Mouse (Mus musculus) lung, embryonic 15.5 days (tissue): ENCODE data around the gene Fzd1. TPM values are rescaled to one million over a fixed set of nuclear protein-coding genes. Genes with fewer than 3 reads are reported as not detected.

ENCODE experiments used
- ATAC-seq: fragments of 200-750 bp; cut with Nextera tagmentation; 2 replicates; pipeline ENCODE4 v1.8.0; 2017; ENCODE audit warnings: moderate number of reproducible peaks, borderline replicate concordance; ENCODE audit not compliant: low FRiP score, low TSS enrichment; ENCODE audit errors: extremely low read depth
- H3K27ac ChIP-seq: fragments of 300-500 bp; sonication (generic); 2 replicates; pipeline ENCODE4 v1.5.1; 2015; ENCODE audit warnings: moderate library complexity, mild to moderate bottlenecking, inconsistent platforms
- H3K27me3 ChIP-seq: fragments of 300-500 bp; sonication (generic); 2 replicates; pipeline ENCODE4 v1.6.1; 2015; ENCODE audit warnings: inconsistent platforms
- H3K36me3 ChIP-seq: fragments of 300-500 bp; sonication (generic); 2 replicates; pipeline ENCODE4 v1.6.1; 2015; ENCODE audit warnings: inconsistent platforms
- H3K4me1 ChIP-seq: fragments of 300-500 bp; sonication (generic); 2 replicates; pipeline ENCODE4 v1.6.1; 2015; ENCODE audit warnings: inconsistent platforms
- H3K4me2 ChIP-seq: fragments of 300-500 bp; sonication (generic); 2 replicates; pipeline ENCODE4 v1.6.1; 2015; ENCODE audit warnings: inconsistent platforms, mild to moderate bottlenecking, moderate library complexity
- H3K4me3 ChIP-seq: fragments of 300-500 bp; sonication (generic); 2 replicates; pipeline ENCODE4 v1.5.1; 2015; ENCODE audit warnings: mild to moderate bottlenecking, inconsistent platforms
- H3K9ac ChIP-seq: fragments of 300-500 bp; sonication (generic); 2 replicates; pipeline ENCODE4 v1.6.1; 2015; ENCODE audit warnings: inconsistent platforms
- H3K9me3 ChIP-seq: fragments of 300-500 bp; sonication (generic); 2 replicates; pipeline ENCODE4 v1.6.1; 2016; ENCODE audit warnings: inconsistent platforms
- WGBS: fragments of 180-500 bp; shearing (Covaris S2); methylation state at CpG from one replicate; pipeline ENCODE4 v1.1.7; 2015; 5-methylcytosine and 5-hydroxymethylcytosine counted together
- microRNA-seq: library from miRNA; unstranded; fragments of <30 nt; microRNA quantifications from one replicate; pipeline ENCODE4, GENCODE M21; 2016
- polyA plus RNA-seq: library from polyadenylated mRNA; unstranded; fragments of >200 nt; fragmentation: Nextera tagmentation; extraction: Ambion mirVana; gene quantifications from 2 replicates; pipeline ENCODE4 v1.2.1, GENCODE M21; 2015

Fzd1 gene
- polyA plus RNA-seq, 1 experiment from 2014 or later = 37.6 TPM

GRCm38 (mm10) chr5:4737013-4737412 is 20.8 kb downstream of the Fzd1 start:
- no peaks in the 10 kb centered on the region for H3K27me3 ChIP-seq
- no peaks in the 10 kb centered on the region for H3K36me3 ChIP-seq
- 0 out of 2 replicates have a peak, but pooled peaks cover 2% of the 10 kb centered on the region for H3K4me1 ChIP-seq
- no peak for ATAC-seq
- H3K4me2 ChIP-seq = no peak overlapping the region
- no peak overlapping the region for H3K4me3 ChIP-seq
- WGBS = 19% methylated on average over 6 of the region's 6 CpGs
- no peak overlapping the region for H3K27ac ChIP-seq
- no peak overlapping the region for H3K9ac ChIP-seq
- no peaks in the 10 kb centered on the region for H3K9me3 ChIP-seq

DNA sequence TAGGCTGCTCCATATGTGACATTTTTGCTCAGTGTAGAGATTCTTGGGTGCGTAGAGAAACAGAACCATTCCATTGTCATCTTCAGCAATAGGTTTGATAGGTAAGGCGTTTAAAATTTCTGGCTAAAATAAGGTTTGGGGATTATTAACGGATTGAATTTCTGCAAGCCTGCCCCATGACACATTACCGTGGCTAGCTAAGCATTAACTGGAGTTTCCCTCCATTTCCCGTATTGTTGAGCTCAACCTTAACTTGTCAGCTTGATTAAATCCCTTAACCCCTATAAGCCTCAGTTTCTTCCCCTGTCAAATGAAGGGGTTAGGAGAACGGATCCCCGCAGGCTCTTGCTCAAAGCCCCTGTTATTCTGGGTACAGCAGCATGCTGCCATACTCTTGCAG is 22.4 kb downstream of the Fzd1 start:
- Histone ChIP-seq H3K4me1 (0 out of 2 replicates have a peak, but pooled peaks cover 2% of the 10 kb centered on the region), H3K36me3 (no peaks in the 10 kb centered on the region), H3K27ac (no peak overlapping the region), H3K27me3 (no peaks in the 10 kb centered on the region), H3K4me2 (no peak overlapping the region), H3K9me3 (no peaks in the 10 kb centered on the region), H3K4me3 (no peak overlapping the region), H3K9ac (no peak overlapping the region)
- ATAC-seq = no peak
- 84% methylated on average over 7 of the region's 7 CpGs for WGBS

- ATAC-seq = no peak
- Histone ChIP-seq H3K4me1 (0 out of 2 replicates have a peak, but pooled peaks cover 2% of the 10 kb centered on the region), H3K27ac (no peak overlapping the region)
These were observed 24.6 kb downstream of the Fzd1 start for GRCm38 (mm10) chr5:4733239-4733638.

DNA sequence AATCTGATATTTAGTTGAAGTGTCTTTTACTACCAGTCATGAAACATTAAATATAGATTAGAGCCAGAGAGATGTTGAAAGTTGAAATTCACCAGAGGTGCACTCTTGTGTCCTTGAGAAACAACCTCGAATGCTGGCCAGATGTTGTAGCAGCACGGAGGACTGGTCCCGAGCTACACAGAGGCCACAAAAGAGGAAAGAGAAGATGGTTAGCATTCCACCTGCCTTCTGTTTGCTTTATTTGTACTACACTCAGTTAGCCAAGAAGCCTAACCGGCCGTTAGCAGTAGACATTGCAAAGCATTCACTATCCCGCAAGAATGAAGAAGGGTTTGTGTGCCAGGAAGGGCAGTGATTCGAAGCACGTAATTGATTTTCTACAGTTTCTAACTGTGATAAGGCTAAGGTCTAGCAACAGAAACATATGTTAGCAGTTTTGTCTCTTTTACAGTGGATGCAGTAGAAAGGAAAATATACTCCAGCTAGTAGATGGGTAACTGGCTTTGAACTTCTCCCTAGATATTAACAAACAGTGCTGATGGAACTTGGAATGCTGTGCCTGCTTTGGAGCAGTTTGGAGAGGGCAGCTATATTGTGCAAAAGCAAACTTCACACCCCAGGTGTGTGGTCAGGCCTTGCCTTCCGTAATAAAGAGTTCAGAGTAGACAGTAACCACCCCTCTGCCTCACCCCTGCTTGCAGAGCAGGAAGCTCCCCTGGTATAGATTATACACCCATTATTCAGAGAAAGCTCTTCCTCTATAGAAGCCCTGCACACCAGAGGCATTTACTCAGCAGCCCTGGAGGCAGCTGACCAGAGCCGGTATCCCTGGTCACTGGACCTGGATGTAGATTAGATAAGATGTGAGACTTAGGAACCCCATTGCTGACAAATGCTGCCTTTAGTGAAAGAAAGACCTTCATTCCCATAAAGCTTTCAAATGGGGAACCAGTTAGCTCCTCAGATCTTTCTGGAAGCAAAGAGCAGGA is 25.3 kb downstream of the Fzd1 start:
- H3K27me3 ChIP-seq = no peaks in the 10 kb centered on the region
- no peak overlapping the region for H3K27ac ChIP-seq
- no peak overlapping the region for H3K4me2 ChIP-seq
- WGBS = 53% methylated on average over 10 of the region's 10 CpGs
- ATAC-seq = no peak
- H3K36me3 ChIP-seq = no peaks in the 10 kb centered on the region
- no peak overlapping the region for H3K9ac ChIP-seq
- H3K9me3 ChIP-seq = no peaks in the 10 kb centered on the region
- 0 out of 2 replicates have a peak, but pooled peaks cover 2% of the 10 kb centered on the region for H3K4me1 ChIP-seq
- H3K4me3 ChIP-seq = no peak overlapping the region

More at GRCm38 (mm10) chr5:4733239-4733638, 24.6 kb downstream of the Fzd1 start:
- H3K36me3 ChIP-seq = no peaks in the 10 kb centered on the region
- H3K4me2 ChIP-seq = no peak overlapping the region
- no peak overlapping the region for H3K9ac ChIP-seq
- 50% methylated on average over 4 of the region's 4 CpGs for WGBS
- no peak overlapping the region for H3K4me3 ChIP-seq
- H3K9me3 ChIP-seq = no peaks in the 10 kb centered on the region
- H3K27me3 ChIP-seq = no peaks in the 10 kb centered on the region

GRCm38 (mm10) chr5:4731743-4732215 is 26.1 kb downstream of the Fzd1 start:
- Histone ChIP-seq H3K9me3 (no peaks in the 10 kb centered on the region), H3K4me2 (no peak overlapping the region), H3K27ac (no peak overlapping the region), H3K4me3 (no peak overlapping the region), H3K9ac (no peak overlapping the region), H3K4me1 (0 out of 2 replicates have a peak, but pooled peaks cover 2% of the 10 kb centered on the region), H3K36me3 (no peaks in the 10 kb centered on the region), H3K27me3 (no peaks in the 10 kb centered on the region)
- ATAC-seq = no peak
- WGBS = 73% methylated on average over 5 of the region's 5 CpGs

DNA sequence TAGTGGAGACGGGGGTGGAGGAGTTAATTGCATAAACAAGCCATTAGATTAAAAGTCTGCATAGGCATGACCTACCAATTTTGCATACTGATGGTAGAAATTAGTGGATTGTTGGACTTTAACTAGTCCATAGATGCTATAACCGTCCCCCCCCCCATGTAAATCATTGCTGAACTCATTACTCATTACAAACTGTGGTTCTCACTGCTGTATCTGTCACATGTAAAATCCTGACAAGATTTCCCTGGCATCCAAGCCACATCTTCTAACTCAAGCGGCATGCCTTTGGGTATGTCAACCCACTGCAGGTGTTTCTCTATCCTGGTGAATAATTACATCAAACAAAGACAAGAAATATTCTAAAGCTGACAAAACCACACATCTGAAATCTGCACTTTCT is 26.8 kb downstream of the Fzd1 start:
- no peak overlapping the region for H3K4me3 ChIP-seq
- no peaks in the 10 kb centered on the region for H3K27me3 ChIP-seq
- H3K36me3 ChIP-seq = no peaks in the 10 kb centered on the region
- H3K27ac ChIP-seq = no peak overlapping the region
- 0 out of 2 replicates have a peak, but pooled peaks cover 2% of the 10 kb centered on the region for H3K4me1 ChIP-seq
- ATAC-seq = no peak
- H3K4me2 ChIP-seq = no peak overlapping the region
- no peak overlapping the region for H3K9ac ChIP-seq
- no peaks in the 10 kb centered on the region for H3K9me3 ChIP-seq
- WGBS = 82% methylated on average over 3 of the region's 3 CpGs

Small RNA genes within 50 kb of the gene (microRNA-seq; reads per million reads assigned to microRNA genes)
- gene Gm44483 = not detected
